Mouse (Mus musculus): ENCODE measurements around the gene Ptgis.

Gene Ptgis

GRCm38 (mm10) chr2:167263040-167263810, 22.8 kb upstream of the Ptgis start:
- DNase-seq, result no peak

GRCm38 (mm10) chr2:167262433-167262832, 22.0 kb upstream of the Ptgis start:
- no peak for DNase-seq

- DNase-seq, result no peak
These were observed 20.7 kb upstream of the Ptgis start for GRCm38 (mm10) chr2:167261106-167261505.

- no peak for DNase-seq
These were observed 17.4 kb upstream of the Ptgis start for GRCm38 (mm10) chr2:167257790-167258189.

GRCm38 (mm10) chr2:167254808-167255207, 14.4 kb upstream of the Ptgis start:
- DNase-seq, result no peak

- DNase-seq, result no peak
These were observed 13.8 kb upstream of the Ptgis start for GRCm38 (mm10) chr2:167254185-167254584.

GRCm38 (mm10) chr2:167253476-167253875, 13.1 kb upstream of the Ptgis start:
- no peak for DNase-seq

GRCm38 (mm10) chr2:167252057-167252687, 11.8 kb upstream of the Ptgis start:
- DNase-seq, result no peak

GRCm38 (mm10) chr2:167250736-167251337, 10.4 kb upstream of the Ptgis start:
- DNase-seq, result no peak

- no peak for DNase-seq
These were observed 9.8 kb upstream of the Ptgis start for GRCm38 (mm10) chr2:167250003-167250735.

GRCm38 (mm10) chr2:167249591-167249990, 9.2 kb upstream of the Ptgis start:
- no peak for DNase-seq

GRCm38 (mm10) chr2:167247823-167248222, 7.4 kb upstream of the Ptgis start:
- no peak for DNase-seq

GRCm38 (mm10) chr2:167246704-167247103, 6.3 kb upstream of the Ptgis start:
- no peak for DNase-seq

GRCm38 (mm10) chr2:167244892-167245291, 4.5 kb upstream of the Ptgis start:
- no peak for DNase-seq

- DNase-seq, result no peak
These were observed 3.6 kb upstream of the Ptgis start for GRCm38 (mm10) chr2:167243831-167244563.

- DNase-seq, result no peak
These were observed 1.1 kb downstream of the Ptgis start for GRCm38 (mm10) chr2:167239262-167239661.

GRCm38 (mm10) chr2:167237224-167237623, 3.2 kb downstream of the Ptgis start:
- no peak for DNase-seq

- no peak for DNase-seq
These were observed 4.2 kb downstream of the Ptgis start for GRCm38 (mm10) chr2:167236174-167236573.

- no peak for DNase-seq
These were observed 4.9 kb downstream of the Ptgis start for GRCm38 (mm10) chr2:167235338-167236018.

- no peak for DNase-seq
These were observed 6.6 kb downstream of the Ptgis start for GRCm38 (mm10) chr2:167233771-167234170.

GRCm38 (mm10) chr2:167233009-167233335, 7.4 kb downstream of the Ptgis start:
- DNase-seq, result no peak

All from right cerebral cortex, adult 18-20 months (tissue).